Mouse (Mus musculus): ENCODE results near the gene Cacul1.

- TF ChIP-seq POLR2A (IDR thresholded peaks at IDR 0.05; ENCODE audit: borderline replicate concordance, extremely low read depth, low read depth, low read length) (no peak), CTCF (IDR thresholded peaks at IDR 0.05; ENCODE audit: insufficient read depth, low read length) (no peak)
Observed at GRCm38 (mm10) chr19:60515064-60515463, 65.8 kb downstream of the Cacul1 start.

Data from lung, adult 2 months (tissue).